Mouse (Mus musculus) heart, adult 9 months (tissue): ENCODE results near the gene Utrn.
A peak's percentile ranks its signal among the peaks of the same experiment; 100 is the strongest.

Experiments
- DNase-seq, 2 experiments: peaks; one replicate each; pipeline ENCODE4 v3.0.0; 2022; ENCODE audit warnings: low spot score in 2 of 2

The Utrn gene

GRCm38 (mm10) chr10:12426866-12427265 is 442.3 kb downstream of the Utrn start:
- no peak for DNase-seq

- no peak for DNase-seq
Measured at GRCm38 (mm10) chr10:12424944-12425343, 444.2 kb downstream of the Utrn start.

GRCm38 (mm10) chr10:12423994-12424725 is 445.0 kb downstream of the Utrn start:
- DNase-seq, result no peak

- DNase-seq, result no peak
Measured at GRCm38 (mm10) chr10:12414967-12415366, 454.2 kb downstream of the Utrn start.

GRCm38 (mm10) chr10:12406338-12407110 is 462.6 kb downstream of the Utrn start:
- no peak for DNase-seq

GRCm38 (mm10) chr10:12399450-12399849 is 469.7 kb downstream of the Utrn start:
- DNase-seq, result no peak

GRCm38 (mm10) chr10:12380139-12380538 is 489.0 kb downstream of the Utrn start:
- DNase-seq, result no peak

- no peak for DNase-seq
Measured at GRCm38 (mm10) chr10:12379123-12379522, 490.0 kb downstream of the Utrn start.

GRCm38 (mm10) chr10:12377727-12378126 is 491.4 kb downstream of the Utrn start:
- DNase-seq, result no peak

GRCm38 (mm10) chr10:12376015-12376414 is 493.1 kb downstream of the Utrn start:
- no peak for DNase-seq

- DNase-seq, result no peak
Measured at GRCm38 (mm10) chr10:12374741-12375140, 494.4 kb downstream of the Utrn start.

- peak; percentile 65 to 71 for DNase-seq
Measured at GRCm38 (mm10) chr10:12354556-12354955, 514.6 kb downstream of the Utrn start.

- no peak for DNase-seq
Measured at GRCm38 (mm10) chr10:12354106-12354505, 515.1 kb downstream of the Utrn start.

GRCm38 (mm10) chr10:12339704-12340558 is 529.2 kb downstream of the Utrn start:
- DNase-seq, result no peak

- DNase-seq, result no peak
Measured at GRCm38 (mm10) chr10:12339005-12339703, 530.0 kb downstream of the Utrn start.
